Mouse (Mus musculus) heart, embryonic 11.5 days (tissue): ENCODE results near the gene Golga5. TPM values are rescaled to one million over a fixed set of nuclear protein-coding genes. Genes with fewer than 3 reads are reported as not detected.
"Not testable (repeated sequence)": the region's sequence is repeated elsewhere in the genome, so short reads cannot be mapped to it uniquely, and the experiment has no call there.

ENCODE experiments used
- ATAC-seq: fragments of 200-750 bp; cut with Nextera tagmentation; replicated peaks from 2 replicates; pipeline ENCODE4 v1.8.0; 2017; ENCODE audit warnings: moderate library complexity; ENCODE audit not compliant: insufficient number of reproducible peaks, low FRiP score, low TSS enrichment
- H3K27ac ChIP-seq: fragments of 300-500 bp; sonication (generic); 2 replicates; pipeline ENCODE4 v1.5.1; 2014; ENCODE audit warnings: mild to moderate bottlenecking, low read depth, low read length
- H3K27me3 ChIP-seq: fragments of 300-500 bp; sonication (generic); 2 replicates; pipeline ENCODE4 v1.6.1; 2014; ENCODE audit warnings: mild to moderate bottlenecking, low read length, mixed read lengths; ENCODE audit not compliant: control insufficient read depth, insufficient read depth
- H3K36me3 ChIP-seq: fragments of 300-500 bp; sonication (generic); 2 replicates; pipeline ENCODE4 v1.6.1; 2014; ENCODE audit warnings: mild to moderate bottlenecking, low read length, moderate library complexity, mixed read lengths; ENCODE audit not compliant: control insufficient read depth, insufficient read depth
- H3K4me1 ChIP-seq: fragments of 300-500 bp; sonication (generic); 2 replicates; pipeline ENCODE4 v1.6.1; 2014; ENCODE audit warnings: low read length; ENCODE audit not compliant: control insufficient read depth, insufficient read depth
- H3K4me2 ChIP-seq: fragments of 300-500 bp; sonication (generic); 2 replicates; pipeline ENCODE4 v1.6.1; 2014; ENCODE audit warnings: mild to moderate bottlenecking, moderate library complexity
- H3K4me3 ChIP-seq: fragments of 300-500 bp; sonication (generic); 2 replicates; pipeline ENCODE4 v1.5.1; 2014; ENCODE audit warnings: low read depth, low read length
- H3K9ac ChIP-seq: fragments of 300-500 bp; sonication (generic); 2 replicates; pipeline ENCODE4 v1.6.1; 2014; ENCODE audit warnings: mild to moderate bottlenecking, low read depth, low read length, moderate library complexity
- H3K9me3 ChIP-seq: fragments of 300-500 bp; sonication (generic); replicated peaks from 2 replicates; pipeline ENCODE4 v1.6.1; 2016; ENCODE audit warnings: low read length; ENCODE audit not compliant: control insufficient read depth
- WGBS: fragments of 180-500 bp; shearing (Covaris S2); extraction: QIAGEN DNeasy Blood & Tissue Kit; methylation state at CpG from one replicate; pipeline ENCODE4 v1.1.7; 2014; ENCODE audit not compliant: insufficient replicate concordance; 5-methylcytosine and 5-hydroxymethylcytosine counted together
- polyA plus RNA-seq: library from polyadenylated mRNA; unstranded; fragments of >200 nt; fragmentation: Nextera tagmentation; extraction: Ambion mirVana; gene quantifications from 2 replicates; pipeline ENCODE4 v1.2.1, GENCODE M21; 2014

Golga5 gene
- polyA plus RNA-seq, 1 experiment from 2014 or later, result 24.9 TPM

DNA sequence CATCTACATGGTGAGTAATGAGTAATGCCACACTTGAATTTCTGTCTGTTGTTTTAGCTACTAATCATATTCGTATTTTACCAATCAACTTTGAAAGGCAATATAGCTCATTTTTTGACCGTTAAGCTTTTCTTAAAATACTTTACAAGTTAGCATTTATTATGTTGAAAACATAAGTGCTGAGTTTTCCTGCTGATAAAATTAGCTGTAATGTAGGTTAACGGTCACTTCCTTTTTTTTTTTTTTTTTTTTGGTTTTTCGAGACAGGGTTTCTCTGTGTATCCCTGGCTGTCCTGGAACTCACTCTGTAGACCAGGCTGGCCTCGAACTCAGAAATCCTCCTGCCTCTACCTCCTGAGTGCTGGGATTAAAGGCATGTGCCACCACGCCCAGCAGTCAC is 26.8 kb downstream of the Golga5 start:
- H3K4me2 ChIP-seq, H3K9me3 ChIP-seq, ATAC-seq, H3K9ac ChIP-seq, H3K27ac ChIP-seq, H3K4me3 ChIP-seq, H3K27me3 ChIP-seq, H3K4me1 ChIP-seq: not testable (repeated sequence)
- WGBS, result 83% methylated on average over 6 of the region's 6 CpGs
- peaks cover 17% of the 10 kb centered on the region for H3K36me3 ChIP-seq

DNA sequence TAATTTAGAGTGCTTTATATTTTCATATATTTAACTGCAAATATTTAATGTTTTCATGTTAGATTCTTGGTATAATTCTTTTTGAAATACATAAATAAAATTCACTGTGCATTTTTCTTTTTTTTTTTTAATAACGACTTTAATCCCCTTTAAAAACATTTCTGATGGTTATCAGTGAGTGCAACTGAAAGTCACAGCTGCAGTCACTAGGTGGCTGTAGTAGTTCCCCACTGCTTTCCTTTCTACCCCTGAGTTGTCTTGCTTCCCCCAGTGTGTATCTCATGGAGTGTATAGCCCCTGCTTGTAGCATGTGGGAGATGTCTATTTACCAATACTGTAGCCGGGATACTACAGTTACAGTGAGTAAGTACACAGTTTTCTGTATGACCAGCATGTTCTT is 29.0 kb downstream of the Golga5 start:
- no peaks in the 10 kb centered on the region for H3K9me3 ChIP-seq
- H3K27me3 ChIP-seq, result no peaks in the 10 kb centered on the region
- WGBS, result 80% methylated on average over 2 of the region's 2 CpGs
- H3K4me1 ChIP-seq, result 0 out of 2 replicates have a peak, but pooled peaks cover 2% of the 10 kb centered on the region
- no peak overlapping the region for H3K9ac ChIP-seq
- ATAC-seq, result no peak
- H3K27ac ChIP-seq, result no peak overlapping the region
- H3K36me3 ChIP-seq, result peaks cover 8% of the 10 kb centered on the region
- H3K4me2 ChIP-seq, result no peak overlapping the region
- no peak overlapping the region for H3K4me3 ChIP-seq

DNA sequence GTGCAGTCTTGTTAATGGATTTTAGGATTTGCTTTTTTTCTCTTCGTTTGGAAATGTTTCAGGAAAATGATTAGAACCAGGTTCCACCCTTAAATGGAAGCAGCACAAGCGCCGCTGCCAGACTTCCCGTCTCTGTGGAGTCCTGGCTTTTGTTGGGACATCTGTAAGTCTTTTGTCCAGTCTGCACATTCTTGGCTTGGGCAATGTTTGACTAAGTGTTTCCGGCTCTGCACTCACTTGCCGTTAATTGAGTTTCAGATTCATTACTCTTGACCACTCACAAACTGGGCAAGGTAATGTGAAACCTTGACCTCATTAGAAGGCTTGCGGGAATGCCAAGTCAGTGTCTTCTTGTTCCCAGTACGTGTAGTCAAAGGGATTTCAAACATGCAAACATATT is 29.8 kb downstream of the Golga5 start:
- no peak overlapping the region for H3K27ac ChIP-seq
- H3K27me3 ChIP-seq, result no peaks in the 10 kb centered on the region
- 0 out of 2 replicates have a peak, but pooled peaks cover 2% of the 10 kb centered on the region for H3K4me1 ChIP-seq
- 67% methylated on average over 8 of the region's 8 CpGs for WGBS
- H3K9me3 ChIP-seq, result no peaks in the 10 kb centered on the region
- peaks cover 8% of the 10 kb centered on the region for H3K36me3 ChIP-seq
- H3K4me2 ChIP-seq, result no peak overlapping the region
- no peak overlapping the region for H3K9ac ChIP-seq
- no peak overlapping the region for H3K4me3 ChIP-seq
- ATAC-seq, result no peak

DNA sequence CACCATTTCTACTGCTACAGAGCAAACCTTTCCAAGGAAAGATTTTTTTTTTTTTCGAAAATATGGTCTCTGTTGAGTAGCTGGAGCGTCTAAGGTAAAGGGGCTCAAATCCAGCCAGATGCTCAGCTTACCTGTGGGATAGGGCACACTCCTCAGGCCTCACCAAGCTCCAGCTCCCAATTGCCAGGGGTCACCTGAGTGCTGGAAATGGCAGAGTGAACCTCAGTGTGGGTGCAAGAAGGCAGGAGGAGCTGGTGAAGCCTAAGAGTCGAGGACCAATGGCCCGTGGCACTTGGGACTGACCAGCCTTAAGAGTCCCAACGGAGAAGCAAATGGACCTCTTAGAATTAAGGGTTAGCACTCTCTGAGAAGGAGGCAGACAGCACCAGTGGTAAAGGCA is 30.3 kb downstream of the Golga5 start:
- no peak overlapping the region for H3K4me3 ChIP-seq
- H3K9ac ChIP-seq, result no peak overlapping the region
- no peaks in the 10 kb centered on the region for H3K9me3 ChIP-seq
- 0 out of 2 replicates have a peak, but pooled peaks cover 2% of the 10 kb centered on the region for H3K4me1 ChIP-seq
- no peak for ATAC-seq
- WGBS, result 77% methylated on average over 5 of the region's 5 CpGs
- no peaks in the 10 kb centered on the region for H3K27me3 ChIP-seq
- H3K27ac ChIP-seq, result no peak overlapping the region
- H3K36me3 ChIP-seq, result peaks cover 8% of the 10 kb centered on the region
- no peak overlapping the region for H3K4me2 ChIP-seq

DNA sequence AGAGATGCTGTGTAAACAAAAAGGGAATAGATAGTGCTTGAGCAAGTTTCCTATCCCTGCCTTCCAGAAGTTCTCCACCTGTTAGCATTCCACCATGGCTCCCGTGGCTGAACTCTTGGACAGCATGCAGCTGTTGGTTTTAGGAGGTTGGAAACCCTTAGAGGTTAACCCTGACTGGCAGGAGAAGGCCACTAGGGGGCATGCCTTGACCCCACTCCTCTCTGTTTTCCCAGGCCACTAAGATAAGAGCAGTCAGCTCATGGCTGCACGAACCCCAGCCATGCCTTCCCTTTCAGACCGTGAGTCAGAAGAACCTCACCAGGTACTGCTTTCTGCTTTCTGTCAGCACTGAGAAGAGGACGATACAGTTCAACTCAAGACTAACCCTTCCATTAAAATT is 30.8 kb downstream of the Golga5 start:
- H3K4me1 ChIP-seq, result 0 out of 2 replicates have a peak, but pooled peaks cover 2% of the 10 kb centered on the region
- H3K36me3 ChIP-seq, result peaks cover 8% of the 10 kb centered on the region
- ATAC-seq, result no peak
- H3K27me3 ChIP-seq, result no peaks in the 10 kb centered on the region
- no peaks in the 10 kb centered on the region for H3K9me3 ChIP-seq
- no peak overlapping the region for H3K27ac ChIP-seq
- H3K4me3 ChIP-seq, result no peak overlapping the region
- H3K9ac ChIP-seq, result no peak overlapping the region
- 46% methylated on average over 4 of the region's 4 CpGs for WGBS
- H3K4me2 ChIP-seq, result no peak overlapping the region

DNA sequence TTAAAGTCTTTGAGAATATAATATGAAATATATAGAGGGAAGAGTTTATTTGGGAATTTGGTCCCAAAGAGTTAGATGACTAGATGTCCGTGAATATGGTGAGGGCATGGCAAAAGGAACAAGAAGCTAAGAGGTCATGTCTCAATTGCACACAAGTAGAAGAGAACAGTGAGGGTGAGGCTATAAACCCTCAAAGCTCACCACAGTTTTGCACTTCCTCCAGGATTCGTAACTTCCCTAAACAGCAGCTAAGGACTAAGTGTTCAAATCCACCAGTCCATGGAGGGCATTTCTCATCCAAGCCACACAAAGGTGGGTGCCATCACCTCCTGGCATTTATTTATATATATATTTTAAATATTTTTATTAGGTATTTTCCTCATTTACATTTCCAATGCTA is 32.1 kb downstream of the Golga5 start:
- no peak for ATAC-seq
- Histone ChIP-seq H3K9ac (no peak overlapping the region), H3K9me3 (no peaks in the 10 kb centered on the region), H3K4me2 (no peak overlapping the region), H3K27me3 (no peaks in the 10 kb centered on the region), H3K27ac (no peak overlapping the region), H3K36me3 (peaks cover 8% of the 10 kb centered on the region; the same call in 1 of the 2 replicates), H3K4me1 (0 out of 2 replicates have a peak, but pooled peaks cover 2% of the 10 kb centered on the region), H3K4me3 (no peak overlapping the region)
- WGBS, result 95% methylated on average over 2 of the region's 2 CpGs

DNA sequence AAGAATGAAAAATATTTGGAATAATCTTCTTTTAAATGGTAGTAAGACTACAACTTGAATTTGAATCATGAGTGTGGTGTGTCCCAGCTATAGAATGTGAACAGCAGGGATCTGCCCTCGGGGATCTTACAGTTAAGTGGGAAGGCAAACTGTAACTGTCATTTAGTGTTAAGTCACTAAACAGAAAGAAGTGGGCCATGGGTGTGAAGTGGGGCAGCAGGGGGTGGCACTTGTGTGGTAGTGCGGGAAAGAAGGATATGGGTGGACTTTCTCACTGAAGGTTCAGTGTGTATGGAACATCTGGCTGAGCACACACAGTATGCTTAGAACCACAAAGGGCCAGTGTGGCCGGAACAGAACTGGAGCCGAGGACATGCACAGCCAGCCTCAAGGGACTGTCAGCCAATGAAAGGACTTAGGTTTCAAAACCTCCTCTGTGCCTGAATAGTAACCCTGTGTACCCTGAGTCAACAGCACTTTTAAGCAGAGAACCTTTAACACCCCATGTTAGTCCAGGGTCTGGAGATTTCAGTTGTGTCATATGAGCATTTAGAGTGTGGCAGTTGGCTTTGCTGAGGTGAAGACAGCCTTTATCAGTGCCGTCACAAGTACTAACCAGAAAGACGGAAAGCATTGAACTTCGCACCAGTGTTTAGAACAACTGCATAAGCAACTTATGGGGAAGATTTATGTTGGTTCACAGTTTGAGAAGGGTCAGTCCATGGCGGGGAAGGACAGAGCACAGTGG is 33.1 kb downstream of the Golga5 start:
- no peak overlapping the region for H3K4me2 ChIP-seq
- 0 out of 2 replicates have a peak, but pooled peaks cover 4% of the 10 kb centered on the region for H3K36me3 ChIP-seq
- H3K27me3 ChIP-seq, result no peaks in the 10 kb centered on the region
- H3K9me3 ChIP-seq, result no peaks in the 10 kb centered on the region
- no peak for ATAC-seq
- H3K9ac ChIP-seq, result no peak overlapping the region
- WGBS, result 54% methylated on average over 8 of the region's 8 CpGs
- 0 out of 2 replicates have a peak, but pooled peaks cover 2% of the 10 kb centered on the region for H3K4me1 ChIP-seq
- H3K27ac ChIP-seq, result no peak overlapping the region
- H3K4me3 ChIP-seq, result no peak overlapping the region

DNA sequence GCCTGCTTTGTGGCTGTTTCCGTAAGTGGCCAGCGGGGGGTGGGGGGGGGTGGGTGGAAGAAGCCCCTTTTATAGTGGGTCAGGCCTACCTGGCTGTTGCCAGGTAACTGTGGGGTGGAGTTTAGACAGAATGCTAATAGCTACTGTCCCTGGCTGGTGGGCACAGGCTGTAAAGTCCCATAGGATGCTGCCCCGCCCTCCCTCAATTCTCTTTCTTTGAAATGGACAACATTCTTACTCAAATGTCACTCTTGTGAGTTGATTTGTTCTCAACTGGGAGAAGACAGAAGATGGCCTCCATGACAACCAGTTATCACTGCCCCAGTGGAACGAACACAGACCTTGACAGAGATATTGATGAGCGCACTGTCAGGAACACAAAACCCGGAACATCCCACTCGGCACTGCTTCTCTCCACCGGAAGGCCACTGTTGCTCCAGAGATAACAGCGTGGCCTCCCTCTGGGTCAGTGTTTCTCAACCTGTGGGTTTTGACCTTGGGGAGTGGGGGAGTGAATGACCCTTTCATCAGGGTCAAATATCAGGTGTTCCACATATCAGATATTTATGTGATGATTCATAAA is 36.3 kb downstream of the Golga5 start:
- H3K9me3 ChIP-seq, result no peaks in the 10 kb centered on the region
- H3K4me3 ChIP-seq, result no peak overlapping the region
- WGBS, result 61% methylated on average over 9 of the region's 9 CpGs
- no peak overlapping the region for H3K4me2 ChIP-seq
- no peak overlapping the region for H3K27ac ChIP-seq
- H3K27me3 ChIP-seq, result no peaks in the 10 kb centered on the region
- H3K9ac ChIP-seq, result no peak overlapping the region
- no peak for ATAC-seq
- H3K4me1 ChIP-seq, result no peaks in the 10 kb centered on the region
- H3K36me3 ChIP-seq, result no peaks in the 10 kb centered on the region

DNA sequence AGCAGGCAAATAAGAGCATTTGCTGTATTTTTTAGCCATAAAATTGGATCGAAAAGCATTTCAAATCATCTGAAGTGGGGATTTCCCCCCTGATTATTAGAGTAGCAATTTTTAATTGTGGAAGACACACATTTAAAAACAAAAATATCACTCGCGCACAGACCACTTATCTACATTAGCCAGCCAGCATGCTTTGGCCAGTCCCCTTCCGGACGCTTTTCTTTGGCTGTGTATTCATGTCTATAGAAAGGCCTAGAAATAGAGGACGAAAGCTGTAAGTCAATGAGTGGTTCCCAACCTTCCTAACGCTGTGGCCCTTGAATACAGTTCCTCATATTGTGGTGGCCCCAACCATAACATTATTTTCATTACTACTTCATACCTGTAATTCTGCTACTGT is 37.0 kb downstream of the Golga5 start:
- no peak overlapping the region for H3K4me3 ChIP-seq
- no peaks in the 10 kb centered on the region for H3K36me3 ChIP-seq
- no peaks in the 10 kb centered on the region for H3K27me3 ChIP-seq
- WGBS, result 87% methylated on average over 7 of the region's 7 CpGs
- H3K9ac ChIP-seq, result no peak overlapping the region
- H3K4me2 ChIP-seq, result no peak overlapping the region
- H3K27ac ChIP-seq, result no peak overlapping the region
- ATAC-seq, result no peak
- no peaks in the 10 kb centered on the region for H3K4me1 ChIP-seq
- H3K9me3 ChIP-seq, result no peaks in the 10 kb centered on the region
